Mouse (Mus musculus) kidney, adult 2 months (tissue): ENCODE measurements around the gene G6pc3.

Experiments
- CTCF ChIP-seq: fragments of 200-500 bp; conservative IDR thresholded peaks from 2 replicates; pipeline ENCODE4 v1.5.1; 2011; ENCODE audit warnings: low read depth, mild to moderate bottlenecking, control low read depth, low read length, moderate library complexity, mixed read lengths; ENCODE audit not compliant: insufficient read depth, insufficient read length
- POLR2A ChIP-seq: fragments of 200-500 bp; IDR thresholded peaks from one replicate; pipeline ENCODE4 v1.6.1; 2011; ENCODE audit warnings: low read depth, low read length, control low read depth

- TF ChIP-seq CTCF (no peak), POLR2A (no peak)
These were observed 38.1 kb downstream of the G6pc3 start for GRCm38 (mm10) chr11:102227270-102228190.
